ENCODE assay signal across 9 mouse cellular contexts in genomic region chr2:154893548-154893947, GRCm38 (mm10). TPM values are rescaled to one million over a fixed set of nuclear protein-coding genes. Genes with fewer than 3 reads are reported as not detected.
A peak's percentile ranks its signal among the peaks of the same experiment; 100 is the strongest.
DNase-seq lines count a peak whose midpoint lies in the region; ATAC-seq and TF ChIP-seq lines count a peak whose summit lies in the region.
"Had no signal": no experiment of that assay in that cellular context is flagged by ENCODE, and none has a peak within 500 bp of the region (broad histone marks: within the 10 kb centered on the region; RNA-seq: fewer than 3 reads in every experiment).

No protein-coding gene starts in this region.

- no peak overlapping the region for H3K27ac ChIP-seq in hindbrain, embryonic 10.5 days
- H3K27ac ChIP-seq in hindbrain, embryonic 11.5 days (ENCODE audit: low read depth, low read length), result no peak overlapping the region
- no peak overlapping the region for H3K27ac ChIP-seq in embryonic facial prominence, embryonic 13.5 days
- H3K27ac ChIP-seq in limb, embryonic 15.5 days, result no peak overlapping the region

- no peak for ATAC-seq in hindbrain, embryonic 11.5 days (ENCODE audit: low FRiP score)
- no peak for ATAC-seq in embryonic facial prominence, embryonic 13.5 days (ENCODE audit: insufficient number of reproducible peaks, insufficient read depth, low FRiP score, low TSS enrichment, low read depth)
- no peak for ATAC-seq in limb, embryonic 15.5 days (ENCODE audit: insufficient number of reproducible peaks, low FRiP score, low TSS enrichment, low read depth)

- H3K36me3 ChIP-seq in hindbrain, embryonic 10.5 days, result peaks cover 5% of the 10 kb centered on the region; the same call in 1 of the 2 replicates
- H3K36me3 ChIP-seq in hindbrain, embryonic 11.5 days (ENCODE audit: control insufficient read depth, insufficient read depth, low read length), result no peaks in the 10 kb centered on the region
- peaks cover 28% of the 10 kb centered on the region for H3K36me3 ChIP-seq in E14TG2a.4 (ENCODE audit: insufficient read depth, low read length)
- no peaks in the 10 kb centered on the region for H3K36me3 ChIP-seq in embryonic facial prominence, embryonic 13.5 days
- H3K36me3 ChIP-seq in limb, embryonic 15.5 days, result no peaks in the 10 kb centered on the region

- H3K4me3 ChIP-seq in hindbrain, embryonic 10.5 days, result peak overlapping the region; percentile 83
- H3K4me3 ChIP-seq in hindbrain, embryonic 11.5 days (ENCODE audit: low read depth, low read length), result no peak overlapping the region
- H3K4me3 ChIP-seq in E14TG2a.4 (replicated peaks; ENCODE audit: low read length), result peak overlapping the region; percentile 97
- no peak overlapping the region for H3K4me3 ChIP-seq in embryonic facial prominence, embryonic 13.5 days
- peak overlapping the region; percentile 92; the same call in 1 of the 2 replicates for H3K4me3 ChIP-seq in limb, embryonic 15.5 days

- no peak overlapping the region for H3K9ac ChIP-seq in hindbrain, embryonic 11.5 days (ENCODE audit: low read depth, low read length)
- H3K9ac ChIP-seq in embryonic facial prominence, embryonic 13.5 days, result no peak overlapping the region
- H3K9ac ChIP-seq in limb, embryonic 15.5 days, result no peak overlapping the region

- H3K4me1 ChIP-seq in hindbrain, embryonic 10.5 days (replicated peaks), result peaks cover 17% of the 10 kb centered on the region
- H3K4me1 ChIP-seq in hindbrain, embryonic 11.5 days (replicated peaks; ENCODE audit: control insufficient read depth, insufficient read depth, low read length), result no peaks in the 10 kb centered on the region
- H3K4me1 ChIP-seq in E14TG2a.4 (replicated peaks; ENCODE audit: low read depth, low read length), result peaks cover 70% of the 10 kb centered on the region
- peaks cover 15% of the 10 kb centered on the region for H3K4me1 ChIP-seq in embryonic facial prominence, embryonic 13.5 days
- peaks cover 10% of the 10 kb centered on the region; the same call in 1 of the 2 replicates for H3K4me1 ChIP-seq in limb, embryonic 15.5 days

- no peak for TF ChIP-seq CTCF in E14TG2a.4 (conservative IDR thresholded peaks at IDR 0.05; ENCODE audit: low read length)

- no peak for DNase-seq in hindbrain, embryonic 10.5 days (ENCODE audit: low spot score)
- no peak for DNase-seq in hindbrain, embryonic 11.5 days (ENCODE audit: low spot score)
- DNase-seq in retina, postnatal 1 day, result no peak
- DNase-seq in layer of hippocampus, postnatal 25 days (ENCODE audit: extremely low spot score in 1 of 2, low spot score in 1 of 2), result no peak
- no peak for DNase-seq in adrenal gland, postnatal 36 days
- DNase-seq: kidney, adult 9 months had no signal

- 63% methylated on average over 4 of the region's 4 CpGs for WGBS in hindbrain, embryonic 10.5 days
- 65% methylated on average over 4 of the region's 4 CpGs for WGBS in hindbrain, embryonic 11.5 days
- 61% methylated on average over 4 of the region's 4 CpGs for WGBS in embryonic facial prominence, embryonic 13.5 days
- WGBS in limb, embryonic 15.5 days, result 62% methylated on average over 4 of the region's 4 CpGs

- no peaks in the 10 kb centered on the region for H3K9me3 ChIP-seq in hindbrain, embryonic 10.5 days
- H3K9me3 ChIP-seq in hindbrain, embryonic 11.5 days (ENCODE audit: control insufficient read depth, low read length), result no peaks in the 10 kb centered on the region
- H3K9me3 ChIP-seq in E14TG2a.4 (ENCODE audit: low read length), result no peaks in the 10 kb centered on the region
- no peaks in the 10 kb centered on the region for H3K9me3 ChIP-seq in embryonic facial prominence, embryonic 13.5 days
- H3K9me3 ChIP-seq in limb, embryonic 15.5 days, result no peaks in the 10 kb centered on the region

- H3K27me3 ChIP-seq in hindbrain, embryonic 10.5 days (ENCODE audit: insufficient read depth, poor library complexity, severe bottlenecking), result peaks cover 6% of the 10 kb centered on the region
- no peaks in the 10 kb centered on the region for H3K27me3 ChIP-seq in hindbrain, embryonic 11.5 days (ENCODE audit: control insufficient read depth, insufficient read depth, low read length)
- H3K27me3 ChIP-seq in E14TG2a.4 (ENCODE audit: insufficient read depth, low read length), result no peaks in the 10 kb centered on the region
- no peaks in the 10 kb centered on the region for H3K27me3 ChIP-seq in embryonic facial prominence, embryonic 13.5 days
- no peaks in the 10 kb centered on the region for H3K27me3 ChIP-seq in limb, embryonic 15.5 days

- H3K4me2 ChIP-seq in hindbrain, embryonic 11.5 days (replicated peaks; ENCODE audit: low read depth, low read length), result no peak overlapping the region
- peak overlapping the region; percentile 62 for H3K4me2 ChIP-seq in embryonic facial prominence, embryonic 13.5 days
- peak overlapping the region; percentile 70; the same call in 1 of the 2 replicates for H3K4me2 ChIP-seq in limb, embryonic 15.5 days

RNA-seq across cellular contexts. Expression of gene Eif2s2, which starts 0.8 kb away (rescaled TPM):
- 74.1 and 109 TPM in 2 replicates for polyA plus RNA-seq in hindbrain, embryonic 10.5 days (2016; fragmentation: Nextera tagmentation; extraction: Ambion mirVana)
- polyA plus RNA-seq in hindbrain, embryonic 11.5 days (2014; fragmentation: Nextera tagmentation; extraction: Ambion mirVana), result 126 and 127 TPM in 2 replicates
- 138 and 143 TPM in 2 replicates for polyA plus RNA-seq in embryonic facial prominence, embryonic 13.5 days (2015; fragmentation: Nextera tagmentation; extraction: Ambion mirVana)
- 90.6 and 98.5 TPM in 2 replicates for polyA plus RNA-seq in limb, embryonic 15.5 days (2015; fragmentation: Nextera tagmentation; extraction: Ambion mirVana)
- total RNA-seq in layer of hippocampus, postnatal 25 days (2021), result 10 to 100 TPM; 54.2 to 55.6 TPM
- total RNA-seq in adrenal gland, postnatal 36 days (2021), result 100 to 1,000 TPM; 129 to 170 TPM

Comparison
In these comparisons a context has a peak if more than half of its experiments do, and no peak if none do; other contexts are left out.
1. H3K4me3 ChIP-seq: peak in hindbrain, embryonic 10.5 days (single experiment), E14TG2a.4 (single experiment) and limb, embryonic 15.5 days (single experiment); none in hindbrain, embryonic 11.5 days (single experiment) and embryonic facial prominence, embryonic 13.5 days (single experiment).